Mouse (Mus musculus) limb, embryonic 11.5 days (tissue): ENCODE measurements around the gene Ola1. TPM values are rescaled to one million over a fixed set of nuclear protein-coding genes. Genes with fewer than 3 reads are reported as not detected.

ENCODE experiments used
- ATAC-seq: fragments of 200-750 bp; cut with Nextera tagmentation; 2 replicates; pipeline ENCODE4 v1.8.0; 2017; ENCODE audit warnings: low read depth; ENCODE audit not compliant: insufficient number of reproducible peaks, low FRiP score, low TSS enrichment
- DNase-seq: peaks from one replicate; pipeline ENCODE4 v3.0.0-alpha.2; 2015; ENCODE audit warnings: low spot score
- H3K27ac ChIP-seq: fragments of 300-500 bp; sonication (generic); replicated peaks from 2 replicates; pipeline ENCODE4 v1.5.1; 2014; ENCODE audit warnings: low read depth, mild to moderate bottlenecking, low read length
- H3K27me3 ChIP-seq: fragments of 300-500 bp; sonication (generic); 2 replicates; pipeline ENCODE4 v1.6.1; 2014; ENCODE audit warnings: mild to moderate bottlenecking, low read length, mixed read lengths; ENCODE audit not compliant: control insufficient read depth, insufficient read depth
- H3K36me3 ChIP-seq: fragments of 300-500 bp; sonication (generic); 2 replicates; pipeline ENCODE4 v1.6.1; 2014; ENCODE audit warnings: mild to moderate bottlenecking, low read length, moderate library complexity, mixed read lengths; ENCODE audit not compliant: control insufficient read depth, insufficient read depth
- H3K4me1 ChIP-seq: fragments of 300-500 bp; sonication (generic); 2 replicates; pipeline ENCODE4 v1.6.1; 2014; ENCODE audit warnings: low read length, mixed read lengths; ENCODE audit not compliant: control insufficient read depth, insufficient read depth
- H3K4me2 ChIP-seq: fragments of 300-500 bp; sonication (generic); 2 replicates; pipeline ENCODE4 v1.6.1; 2014; ENCODE audit warnings: low read depth, mild to moderate bottlenecking, moderate library complexity; ENCODE audit not compliant: severe bottlenecking
- H3K4me3 ChIP-seq: fragments of 300-500 bp; sonication (generic); 2 replicates; pipeline ENCODE4 v1.5.1; 2014; ENCODE audit warnings: low read depth, low read length
- H3K9ac ChIP-seq: fragments of 300-500 bp; sonication (generic); 2 replicates; pipeline ENCODE4 v1.6.1; 2014; ENCODE audit warnings: mild to moderate bottlenecking, low read length
- H3K9me3 ChIP-seq: fragments of 300-500 bp; sonication (generic); 2 replicates; pipeline ENCODE4 v1.6.1; 2016; ENCODE audit warnings: low read length; ENCODE audit not compliant: control insufficient read depth
- WGBS: fragments of 180-500 bp; shearing (Covaris S2); extraction: QIAGEN DNeasy Blood & Tissue Kit; methylation state at CpG from one replicate; pipeline ENCODE4 v1.1.7; 2014; 5-methylcytosine and 5-hydroxymethylcytosine counted together
- polyA plus RNA-seq: library from polyadenylated mRNA; unstranded; fragments of >200 nt; fragmentation: Nextera tagmentation; extraction: Ambion mirVana; gene quantifications from 2 replicates; pipeline ENCODE4 v1.2.1, GENCODE M21; 2014

Ola1 gene
- polyA plus RNA-seq, 1 experiment from 2014 or later, result 117 TPM

DNA sequence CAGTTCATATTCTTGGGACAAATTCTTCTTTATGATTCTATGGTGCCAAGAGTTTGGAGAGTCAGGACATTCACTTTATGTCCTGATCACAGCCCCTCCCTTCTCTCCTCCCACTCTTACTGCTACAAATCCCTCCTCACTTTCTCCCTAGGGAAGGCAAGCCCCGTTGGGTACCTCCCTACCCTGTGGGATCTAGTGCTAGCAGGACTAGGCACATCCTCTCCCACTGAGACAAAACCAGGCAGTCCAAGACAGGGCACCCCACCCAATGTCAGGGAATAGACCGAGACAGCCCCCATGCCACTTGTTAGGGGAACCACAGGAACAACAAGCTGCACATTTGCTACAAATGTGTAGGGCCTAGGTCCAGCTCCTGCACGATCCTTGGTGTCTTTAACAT, 131.1 kb downstream of the Ola1 start:
- DNase-seq (no peak), ATAC-seq (no peak)
- Histone ChIP-seq H3K27me3 (no peaks in the 10 kb centered on the region), H3K9ac (no peak overlapping the region), H3K9me3 (no peaks in the 10 kb centered on the region), H3K4me3 (no peak overlapping the region), H3K27ac (no peak overlapping the region), H3K36me3 (peaks cover 2% of the 10 kb centered on the region; the same call in 1 of the 2 replicates), H3K4me1 (no peaks in the 10 kb centered on the region), H3K4me2 (no peak overlapping the region)
- 61% methylated on average over 3 of the region's 3 CpGs for WGBS

- Histone ChIP-seq H3K36me3 (no peaks in the 10 kb centered on the region), H3K9ac (no peak overlapping the region), H3K27me3 (no peaks in the 10 kb centered on the region), H3K9me3 (no peaks in the 10 kb centered on the region), H3K4me2 (no peak overlapping the region), H3K4me1 (no peaks in the 10 kb centered on the region), H3K4me3 (no peak overlapping the region), H3K27ac (no peak overlapping the region)
- WGBS, result 50% methylated on average over 8 of the region's 8 CpGs
- no peak for DNase-seq
- no peak for ATAC-seq
These were observed 132.9 kb downstream of the Ola1 start for GRCm38 (mm10) chr2:73085669-73086304.

DNA sequence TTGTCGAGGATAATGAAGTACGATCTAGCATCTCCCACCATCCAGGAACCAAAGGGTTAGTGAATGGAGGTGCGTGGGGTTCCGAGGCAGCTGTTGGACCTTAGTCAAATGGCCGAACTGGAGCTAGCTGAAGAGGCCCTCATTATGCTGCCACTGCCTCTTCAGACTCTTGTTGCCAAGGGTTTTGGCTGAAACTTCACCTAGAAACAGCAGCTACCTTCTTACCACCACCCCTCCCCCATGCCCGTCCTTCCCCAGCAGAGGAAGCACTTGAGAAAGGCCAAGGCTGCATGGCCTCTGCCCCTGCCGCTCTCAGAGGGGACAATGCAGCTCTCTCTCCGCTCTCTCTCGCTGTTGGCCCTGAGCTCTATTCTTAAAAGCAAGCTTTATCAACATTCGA, 136.2 kb downstream of the Ola1 start:
- ATAC-seq (no peak), DNase-seq (no peak)
- no peak overlapping the region for H3K4me2 ChIP-seq
- no peak overlapping the region for H3K27ac ChIP-seq
- no peak overlapping the region for H3K9ac ChIP-seq
- no peak overlapping the region for H3K4me3 ChIP-seq
- no peaks in the 10 kb centered on the region for H3K27me3 ChIP-seq
- no peaks in the 10 kb centered on the region for H3K9me3 ChIP-seq
- no peaks in the 10 kb centered on the region for H3K4me1 ChIP-seq
- 89% methylated on average over 10 of the region's 10 CpGs for WGBS
- no peaks in the 10 kb centered on the region for H3K36me3 ChIP-seq

DNA sequence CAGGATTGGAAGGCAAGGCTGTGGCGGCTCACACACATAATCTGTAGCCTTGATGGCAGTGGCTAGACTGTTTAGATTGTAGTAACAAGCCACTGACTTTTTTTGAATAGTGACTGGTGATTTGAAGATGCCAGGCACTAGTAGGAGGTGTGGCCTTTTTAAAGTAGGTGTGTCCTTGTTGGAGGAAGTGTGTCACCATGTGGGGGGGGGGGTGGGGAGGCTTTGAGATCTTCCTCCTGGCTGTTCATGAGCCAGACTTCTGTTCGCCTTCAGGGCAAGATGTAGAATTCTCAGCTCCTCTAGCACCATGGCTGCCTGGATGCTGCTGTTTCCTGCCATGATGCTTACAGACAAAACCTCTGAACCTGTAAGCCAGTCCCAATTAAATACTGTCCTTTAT, 136.9 kb downstream of the Ola1 start:
- Histone ChIP-seq H3K4me2 (no peak overlapping the region), H3K27me3 (no peaks in the 10 kb centered on the region), H3K9me3 (no peaks in the 10 kb centered on the region), H3K4me3 (no peak overlapping the region), H3K9ac (no peak overlapping the region), H3K36me3 (no peaks in the 10 kb centered on the region), H3K27ac (no peak overlapping the region), H3K4me1 (no peaks in the 10 kb centered on the region)
- no peak for ATAC-seq
- no peak for DNase-seq
- WGBS, result 95% methylated on average over 2 of the region's 2 CpGs

- no CpG with 5 or more reads among the region's 2 CpGs for WGBS
- ATAC-seq, result no peak
These were observed 138.6 kb downstream of the Ola1 start for GRCm38 (mm10) chr2:73080084-73080483.

DNA sequence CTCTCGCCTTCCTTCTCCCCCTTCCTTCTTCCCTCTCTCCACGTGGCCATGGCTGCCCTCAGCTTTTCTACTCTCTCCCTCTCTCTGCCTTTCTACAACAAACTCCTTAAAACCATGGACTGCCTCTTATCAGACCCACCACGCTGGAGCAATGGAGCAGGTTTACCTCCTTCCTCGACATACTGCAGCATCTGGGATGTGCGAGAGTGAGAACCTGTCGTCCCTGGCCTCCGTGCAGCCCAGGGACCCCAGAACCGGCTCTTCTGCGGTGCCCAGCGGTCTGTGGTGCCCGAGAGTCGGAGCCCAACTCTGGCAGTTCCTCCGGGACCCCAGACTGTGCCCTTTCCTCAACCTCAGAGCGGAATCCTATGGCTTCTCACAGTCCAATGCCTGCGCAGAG, 139.4 kb downstream of the Ola1 start:
- DNase-seq, result peak; percentile 19
- H3K27ac ChIP-seq, result no peak overlapping the region
- H3K9me3 ChIP-seq, result no peaks in the 10 kb centered on the region
- H3K4me1 ChIP-seq, result no peaks in the 10 kb centered on the region
- no peak overlapping the region for H3K9ac ChIP-seq
- no peak overlapping the region for H3K4me3 ChIP-seq
- H3K27me3 ChIP-seq, result no peaks in the 10 kb centered on the region
- WGBS, result 69% methylated on average over 15 of the region's 15 CpGs
- ATAC-seq, result no peak
- no peaks in the 10 kb centered on the region for H3K36me3 ChIP-seq
- no peak overlapping the region for H3K4me2 ChIP-seq

More at GRCm38 (mm10) chr2:73080084-73080483, 138.6 kb downstream of the Ola1 start:
- H3K9ac ChIP-seq, result no peak overlapping the region
- no peaks in the 10 kb centered on the region for H3K36me3 ChIP-seq
- no peaks in the 10 kb centered on the region for H3K4me1 ChIP-seq
- no peak overlapping the region for H3K27ac ChIP-seq
- no peak overlapping the region for H3K4me3 ChIP-seq
- no peaks in the 10 kb centered on the region for H3K9me3 ChIP-seq
- no peak for DNase-seq
- H3K4me2 ChIP-seq, result no peak overlapping the region
- no peaks in the 10 kb centered on the region for H3K27me3 ChIP-seq

DNA sequence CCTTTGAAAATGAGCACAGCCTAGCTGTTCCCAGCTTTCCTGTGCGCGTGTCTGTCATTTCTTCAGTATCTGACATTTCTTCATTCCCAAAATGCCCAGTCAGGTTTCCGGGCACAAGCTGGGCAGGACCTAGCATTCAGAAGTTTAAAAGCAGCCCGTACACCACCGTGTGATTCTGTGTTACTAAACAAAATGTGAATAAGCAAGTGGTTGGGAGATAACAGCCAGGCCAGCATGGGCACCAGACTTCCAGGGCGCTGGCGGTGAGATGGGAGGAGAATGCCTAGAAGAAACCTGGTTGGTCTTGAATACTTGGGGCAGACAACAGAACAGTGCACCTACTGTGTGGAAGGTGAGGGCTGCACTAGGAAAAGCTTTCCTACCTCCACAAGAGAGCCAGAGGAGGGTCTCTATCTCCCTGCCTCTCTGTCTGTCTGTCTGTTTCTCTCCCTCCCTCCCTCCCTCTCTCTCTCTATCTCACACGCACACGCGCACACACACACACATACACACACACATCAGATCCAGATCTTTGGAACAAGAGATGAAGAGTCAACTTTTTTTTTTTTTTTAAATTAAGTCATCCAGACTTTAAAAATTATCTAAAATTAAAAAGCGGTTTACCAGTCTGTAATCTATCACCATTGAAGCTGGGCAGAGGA, 144.8 kb downstream of the Ola1 start:
- 93% methylated on average over 11 of the region's 11 CpGs for WGBS
- no peaks in the 10 kb centered on the region for H3K36me3 ChIP-seq
- DNase-seq (no peak), ATAC-seq (no peak)
- no peak overlapping the region for H3K9ac ChIP-seq
- H3K4me1 ChIP-seq, result no peaks in the 10 kb centered on the region
- no peak overlapping the region for H3K4me3 ChIP-seq
- no peak overlapping the region for H3K4me2 ChIP-seq
- no peak overlapping the region for H3K27ac ChIP-seq
- H3K27me3 ChIP-seq, result no peaks in the 10 kb centered on the region
- H3K9me3 ChIP-seq, result no peaks in the 10 kb centered on the region

- Histone ChIP-seq H3K27ac (no peak overlapping the region), H3K27me3 (no peaks in the 10 kb centered on the region), H3K9me3 (no peaks in the 10 kb centered on the region), H3K4me3 (no peak overlapping the region), H3K4me1 (0 out of 2 replicates have a peak, but pooled peaks cover 3% of the 10 kb centered on the region), H3K4me2 (no peak overlapping the region), H3K9ac (no peak overlapping the region), H3K36me3 (no peaks in the 10 kb centered on the region)
- 75% methylated on average over 2 of the region's 2 CpGs for WGBS
- no peak for ATAC-seq
- DNase-seq, result no peak
These were observed 147.5 kb downstream of the Ola1 start for GRCm38 (mm10) chr2:73071201-73071600.
